Mouse (Mus musculus): ENCODE results near the gene Borcs5.

The Borcs5 gene

GRCm38 (mm10) chr6:134639210-134639609 is at the start of gene Borcs5:
Gene Borcs5, plus strand, starts transcription at chr6:134639510.
- no peak for DNase-seq (ENCODE audit: low spot score in 2 of 2)

- no peak for DNase-seq (ENCODE audit: low spot score in 2 of 2)
Measured at GRCm38 (mm10) chr6:134591614-134592013, 47.7 kb upstream of the Borcs5 start.

DNA sequence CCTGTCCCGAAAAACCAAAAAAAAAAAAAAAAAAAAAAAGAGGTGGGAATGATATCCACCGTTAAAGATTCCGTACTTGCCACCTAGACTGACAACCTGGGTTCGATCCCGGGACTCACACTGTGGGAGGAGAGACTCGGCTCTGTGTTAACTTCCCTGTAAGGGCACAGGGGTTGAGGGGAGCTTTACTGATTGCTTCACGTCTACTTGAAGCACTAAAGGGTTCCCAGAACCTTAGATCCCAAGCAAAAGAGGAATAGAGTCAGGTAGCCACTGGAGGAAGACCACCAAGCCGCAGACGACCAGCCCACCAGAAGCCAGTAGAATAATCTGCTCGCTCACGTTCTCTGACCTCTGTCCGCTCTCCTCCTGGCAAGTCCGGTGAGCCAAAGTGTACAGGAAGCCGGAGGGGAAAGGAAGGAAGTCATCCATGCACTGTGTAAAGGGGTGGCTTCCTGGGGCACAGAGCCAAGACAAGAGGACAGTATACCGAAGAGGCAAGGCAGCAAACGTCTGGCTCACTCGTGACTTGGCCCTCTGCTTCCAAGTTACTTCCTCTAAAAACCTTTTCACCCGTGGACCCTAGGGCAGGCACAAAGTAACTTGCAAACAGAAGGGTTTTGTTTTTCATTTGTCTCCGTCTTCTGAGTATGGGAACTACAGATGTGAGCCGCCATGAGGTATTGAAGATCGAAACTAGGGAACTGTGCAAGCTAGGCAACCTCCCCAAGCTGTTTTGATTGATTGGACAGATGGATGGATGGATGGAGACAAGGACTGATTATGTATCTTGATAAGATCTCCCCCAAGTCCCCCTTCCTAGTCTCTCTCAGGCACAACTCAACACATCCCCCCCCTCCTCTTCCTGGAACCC is 44.5 kb upstream of the Borcs5 start:
- DNase-seq (ENCODE audit: low spot score in 2 of 2): no peak

GRCm38 (mm10) chr6:134597651-134598229 is 41.6 kb upstream of the Borcs5 start:
- DNase-seq (ENCODE audit: low spot score in 2 of 2): no peak

DNA sequence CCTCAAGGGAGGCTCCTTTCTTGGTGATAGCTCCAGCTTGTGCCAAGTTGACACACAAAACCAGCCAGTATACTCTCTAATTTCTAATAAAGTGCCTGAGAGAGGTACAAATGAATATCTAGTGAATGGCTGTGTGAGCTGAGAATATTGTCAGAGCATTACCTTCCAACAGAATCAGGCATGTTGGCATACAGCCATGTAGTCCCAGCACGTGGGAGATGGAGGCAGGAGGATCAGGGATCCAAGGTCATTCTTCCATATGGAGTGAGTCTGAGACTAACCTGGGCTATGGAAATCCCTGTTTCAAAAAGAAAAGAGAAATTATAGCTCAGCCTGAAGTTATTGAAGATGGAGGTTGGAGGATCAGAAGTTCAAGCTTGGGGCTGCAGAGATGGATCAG is 40.1 kb upstream of the Borcs5 start:
- DNase-seq (ENCODE audit: low spot score in 2 of 2): no peak

GRCm38 (mm10) chr6:134601130-134601529 is 38.2 kb upstream of the Borcs5 start:
- no peak for DNase-seq (ENCODE audit: low spot score in 2 of 2)

GRCm38 (mm10) chr6:134601766-134602165 is 37.5 kb upstream of the Borcs5 start:
- no peak for DNase-seq (ENCODE audit: low spot score in 2 of 2)

GRCm38 (mm10) chr6:134602371-134603003 is 36.8 kb upstream of the Borcs5 start:
- DNase-seq (ENCODE audit: low spot score in 2 of 2): no peak

DNA sequence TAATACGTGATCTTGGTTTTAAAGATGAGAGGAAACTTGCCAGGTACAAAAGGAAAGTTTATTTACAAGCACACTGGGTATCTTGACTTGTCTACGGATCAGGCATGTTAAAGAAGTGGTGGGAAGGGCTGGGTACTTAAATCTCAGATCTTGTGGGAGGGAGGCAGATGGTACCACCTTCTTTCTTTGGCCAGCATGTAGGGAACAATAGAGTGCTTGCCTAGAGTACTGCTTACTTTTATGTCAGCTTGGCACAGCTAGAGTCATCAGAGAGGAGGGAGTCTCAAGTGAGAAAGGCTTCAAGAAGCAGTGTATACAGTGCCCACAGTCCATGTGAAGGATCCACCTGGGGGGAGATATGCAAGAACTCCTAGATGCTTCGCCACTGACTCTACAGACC is 34.1 kb upstream of the Borcs5 start:
- DNase-seq (ENCODE audit: low spot score in 2 of 2): no peak

- no peak for DNase-seq (ENCODE audit: low spot score in 2 of 2)
Measured at GRCm38 (mm10) chr6:134606540-134606939, 32.8 kb upstream of the Borcs5 start.

DNA sequence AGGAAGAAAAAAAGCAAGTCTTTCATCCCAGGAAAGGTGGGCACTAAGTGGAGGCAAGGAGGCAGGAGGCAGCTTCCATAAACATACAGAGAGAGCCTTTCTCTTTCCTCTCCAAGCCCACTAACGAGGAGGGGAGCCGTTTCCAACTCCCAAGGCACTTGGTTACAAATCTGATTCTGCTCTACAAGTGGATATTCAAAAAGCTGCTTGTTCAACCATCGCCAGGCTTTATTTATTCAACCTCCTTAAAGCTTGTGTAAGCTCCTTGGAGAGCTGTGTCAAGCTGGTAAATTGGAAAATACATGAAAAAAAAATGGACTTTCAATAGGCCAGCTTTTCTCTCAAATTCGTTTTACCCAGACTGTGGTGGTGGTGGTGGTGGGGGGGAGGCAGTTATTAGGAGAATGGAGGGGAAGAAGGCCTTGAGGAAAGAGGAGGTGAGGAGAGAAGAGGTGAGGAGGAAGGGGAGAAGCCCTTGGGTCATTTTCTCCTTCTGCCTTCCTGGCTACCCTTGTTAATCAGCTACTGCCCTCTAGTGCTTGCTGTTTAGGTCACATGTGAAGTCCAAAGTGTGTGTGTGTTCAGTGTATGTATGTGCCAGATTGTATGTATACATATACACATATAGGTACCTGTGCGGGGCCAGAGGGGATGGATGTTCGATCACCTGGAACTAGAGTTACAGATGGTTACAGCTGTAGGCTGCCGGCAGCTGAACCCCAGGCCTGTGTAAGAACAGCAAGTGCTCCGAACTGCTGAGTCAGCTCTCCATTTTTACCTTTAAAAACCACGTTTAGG is 32.2 kb upstream of the Borcs5 start:
- no peak for DNase-seq (ENCODE audit: low spot score in 2 of 2)

DNA sequence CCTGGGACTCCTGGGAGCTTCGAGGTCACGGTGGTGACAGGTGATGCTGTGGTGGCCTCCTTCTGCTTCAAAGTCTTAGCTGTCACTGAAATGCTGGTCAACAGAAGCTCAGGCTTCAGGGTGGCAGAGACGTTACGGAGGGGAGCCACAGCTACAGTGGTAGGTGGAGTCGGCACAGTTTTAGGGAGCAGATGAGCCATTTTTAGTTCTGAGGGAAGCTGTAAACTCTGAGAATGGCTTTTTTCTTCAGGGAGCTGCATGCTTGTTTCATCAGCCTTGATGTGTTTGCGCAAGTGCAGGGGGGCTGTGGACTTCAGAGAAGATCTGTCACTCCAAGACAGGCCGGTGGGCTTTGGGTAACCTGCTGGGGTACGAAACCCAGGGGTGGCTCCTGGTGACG is 28.9 kb upstream of the Borcs5 start:
- no peak for DNase-seq (ENCODE audit: low spot score in 2 of 2)

DNA sequence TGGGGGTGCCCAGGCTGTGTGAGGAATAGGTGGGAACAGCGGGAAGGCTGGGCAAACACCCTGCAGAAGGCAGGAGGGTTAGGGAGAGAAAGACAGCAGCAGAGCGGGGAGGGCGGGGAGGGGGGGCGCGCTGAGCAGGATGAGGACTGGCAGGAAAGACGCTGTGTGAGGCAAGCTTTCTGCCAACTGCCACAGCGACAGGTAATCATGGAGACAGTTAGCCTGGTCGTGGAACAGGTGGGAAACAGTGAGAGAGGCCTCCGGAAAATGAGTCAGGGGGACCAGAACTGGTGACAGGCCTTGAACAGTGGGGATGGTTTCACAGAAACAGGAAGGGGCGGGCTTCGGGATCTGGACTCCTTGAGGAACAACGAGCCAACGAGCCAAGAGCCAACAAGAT is 27.4 kb upstream of the Borcs5 start:
- DNase-seq (ENCODE audit: low spot score in 2 of 2): no peak

DNA sequence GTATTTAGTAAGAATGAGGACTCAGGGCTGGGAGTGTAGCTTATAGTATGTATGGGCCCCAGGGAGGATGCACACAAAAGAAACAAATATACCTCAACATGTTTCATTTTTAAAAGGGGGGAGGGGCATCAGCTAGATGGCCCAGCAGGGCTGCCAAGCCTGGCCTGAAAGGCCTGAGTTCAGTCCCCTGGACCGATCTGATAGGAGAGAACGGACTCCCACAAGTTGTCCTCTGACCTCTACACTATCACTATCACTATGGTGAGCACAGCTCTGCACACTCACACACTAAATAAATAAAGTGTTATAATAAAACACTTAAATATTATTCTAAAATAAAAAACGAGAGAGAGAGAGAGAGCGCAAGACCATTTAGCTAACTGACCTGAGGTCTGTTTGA is 25.0 kb upstream of the Borcs5 start:
- DNase-seq (ENCODE audit: low spot score in 2 of 2): no peak

GRCm38 (mm10) chr6:134614723-134615648 is 24.3 kb upstream of the Borcs5 start:
- DNase-seq (ENCODE audit: low spot score in 2 of 2): peak; percentile 63 to 82

DNA sequence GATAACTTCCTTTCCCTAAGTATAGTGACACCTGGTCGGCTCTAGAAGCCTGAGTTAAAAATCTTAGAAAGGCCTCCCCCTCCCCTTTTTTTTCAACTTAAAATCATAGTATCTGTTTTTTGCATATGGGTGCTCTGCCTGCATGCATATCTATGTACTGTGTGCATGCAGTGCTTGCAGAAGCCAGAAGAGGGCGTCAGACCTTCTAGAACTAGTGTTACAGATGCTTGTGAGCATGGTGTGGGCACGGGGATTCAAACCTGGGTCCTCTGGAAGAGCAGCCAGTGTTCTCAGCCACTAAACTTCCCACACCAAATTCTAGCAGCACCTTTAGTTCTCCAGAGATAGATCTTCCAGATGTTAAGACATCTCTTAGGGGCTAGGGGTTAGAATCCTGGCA is 21.7 kb upstream of the Borcs5 start:
- DNase-seq (ENCODE audit: low spot score in 2 of 2): no peak

DNA sequence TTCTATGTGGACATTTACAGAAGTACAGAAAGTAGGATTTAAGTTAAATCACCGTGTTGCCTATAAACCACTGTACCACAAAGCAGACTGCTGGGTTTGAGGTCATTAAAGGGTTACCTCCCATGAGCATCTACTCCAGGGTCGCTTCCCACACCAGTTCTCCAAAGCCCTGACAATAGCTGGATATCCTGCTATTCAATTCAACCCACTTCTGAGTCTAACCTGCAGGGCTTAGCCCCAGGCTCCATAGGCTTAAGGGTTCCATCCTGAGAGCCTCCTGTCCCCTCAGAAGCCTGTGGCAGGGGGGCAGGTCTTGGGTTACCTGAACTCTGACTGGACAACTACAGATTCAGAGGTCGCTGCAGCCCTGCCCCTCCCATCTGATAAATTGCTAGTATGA is 19.2 kb upstream of the Borcs5 start:
- DNase-seq (ENCODE audit: low spot score in 2 of 2): no peak

DNA sequence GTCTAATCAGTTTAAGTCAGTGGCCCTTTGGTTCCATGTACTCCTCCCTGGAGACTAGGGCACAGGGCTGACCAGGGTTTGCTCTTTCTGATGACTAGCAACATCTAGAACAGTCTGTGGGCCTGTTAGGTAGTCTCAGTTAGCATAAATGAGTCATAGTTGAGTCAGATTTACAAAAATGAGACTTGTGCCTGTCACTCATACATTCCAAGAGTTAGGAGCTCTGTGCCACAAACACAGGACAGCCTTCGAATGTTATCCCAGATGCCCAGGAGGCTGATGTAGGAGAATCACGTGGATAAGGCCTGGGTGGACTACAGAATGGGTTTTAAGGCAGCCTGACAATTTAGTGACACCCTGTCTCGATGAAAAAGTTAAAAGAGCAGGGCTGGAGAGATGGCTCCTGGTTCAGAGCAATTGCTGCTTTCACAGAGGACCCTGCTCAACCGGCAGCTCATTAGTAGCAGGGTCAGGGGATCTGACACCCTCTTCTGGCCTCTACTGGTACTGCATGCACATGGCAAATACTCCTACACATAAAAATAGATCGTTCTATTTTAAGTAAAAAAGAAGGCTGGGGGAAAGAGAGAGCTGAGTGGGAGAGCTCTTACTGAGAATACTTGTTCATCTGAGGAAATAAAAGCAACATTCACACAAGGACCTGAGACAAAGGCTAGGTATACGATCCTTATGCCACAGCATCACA is 18.3 kb upstream of the Borcs5 start:
- DNase-seq (ENCODE audit: low spot score in 2 of 2): peak; percentile 37 to 58

GRCm38 (mm10) chr6:134621552-134621949 is 17.8 kb upstream of the Borcs5 start:
- DNase-seq (ENCODE audit: low spot score in 2 of 2): no peak

- no peak for DNase-seq (ENCODE audit: low spot score in 2 of 2)
Measured at GRCm38 (mm10) chr6:134625431-134625830, 13.9 kb upstream of the Borcs5 start.

Measured in frontal cortex, postnatal 10 days (tissue).